Mouse (Mus musculus): ENCODE data around the gene Vasp. TPM values are rescaled to one million over a fixed set of nuclear protein-coding genes. Genes with fewer than 3 reads are reported as not detected.
"Not testable (repeated sequence)": the region's sequence is repeated elsewhere in the genome, so short reads cannot be mapped to it uniquely, and the experiment has no call there.

Gene Vasp
- total RNA-seq, 1 experiment from 2014 or later = 230 TPM

DNA sequence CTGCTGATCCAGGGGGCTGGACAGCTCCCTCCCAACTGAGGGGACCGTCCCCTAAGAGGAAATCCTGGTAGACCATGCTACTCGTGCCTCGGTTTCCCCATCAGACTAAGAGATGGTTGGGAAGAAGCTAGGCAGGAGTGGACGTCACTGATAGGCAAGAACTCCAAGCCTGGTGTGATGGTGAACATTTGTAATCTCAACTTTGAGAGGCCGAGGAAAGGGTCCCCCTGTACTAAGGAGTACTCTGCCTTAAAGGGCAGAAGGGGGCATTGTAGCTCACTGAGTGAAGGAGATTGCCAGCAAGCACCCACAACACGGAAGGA, 33.8 kb upstream of the Vasp start:
- ATAC-seq (replicated peaks; ENCODE audit: insufficient number of reproducible peaks, low FRiP score, low TSS enrichment, poor library complexity, severe bottlenecking) = no peak

DNA sequence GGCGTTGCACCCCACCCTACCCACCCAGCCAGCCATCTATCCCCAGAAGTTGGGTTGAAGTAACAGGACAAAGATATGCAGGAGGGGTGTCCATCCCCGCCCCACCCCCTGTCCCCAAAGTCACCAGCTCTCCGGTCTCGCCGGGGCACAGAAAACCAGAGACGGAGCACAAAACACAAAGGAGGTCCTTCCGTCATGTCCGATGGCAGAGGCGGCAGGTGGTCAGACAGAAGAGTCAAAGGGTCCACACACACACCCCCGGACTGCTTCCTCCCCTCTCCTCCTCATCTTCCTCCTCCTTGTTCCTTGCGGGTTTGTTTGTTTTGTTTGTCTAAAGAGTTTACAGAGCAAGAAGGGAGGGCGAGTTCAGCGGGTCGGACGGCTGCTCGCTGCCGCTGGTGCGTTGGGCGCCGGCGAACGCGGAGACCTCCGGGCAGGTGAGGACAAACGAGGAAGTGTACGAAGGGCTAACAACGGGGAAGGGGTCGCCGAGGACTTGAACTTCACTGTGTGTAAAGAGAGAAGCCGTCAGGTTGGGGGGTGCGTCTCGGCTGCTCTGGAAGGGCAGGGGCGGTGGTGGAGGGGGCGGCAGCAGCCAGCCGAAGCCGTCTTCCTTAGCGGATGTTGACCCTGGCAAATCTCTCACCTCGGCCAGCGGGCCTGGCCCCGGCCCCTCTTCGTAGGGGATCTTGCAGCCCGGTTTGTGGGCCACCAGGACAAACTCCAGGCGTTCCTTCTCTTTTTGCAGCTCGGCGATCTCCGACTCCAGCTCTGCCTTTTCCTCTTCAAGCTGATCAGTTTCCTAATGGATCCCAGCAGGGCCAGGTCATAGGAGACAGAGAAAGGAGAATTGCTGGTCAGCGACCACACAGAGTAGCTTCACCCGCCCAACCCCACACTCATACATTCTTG, 33.1 kb upstream of the Vasp start:
- ATAC-seq (replicated peaks; ENCODE audit: insufficient number of reproducible peaks, low FRiP score, low TSS enrichment, poor library complexity, severe bottlenecking) = no peak

DNA sequence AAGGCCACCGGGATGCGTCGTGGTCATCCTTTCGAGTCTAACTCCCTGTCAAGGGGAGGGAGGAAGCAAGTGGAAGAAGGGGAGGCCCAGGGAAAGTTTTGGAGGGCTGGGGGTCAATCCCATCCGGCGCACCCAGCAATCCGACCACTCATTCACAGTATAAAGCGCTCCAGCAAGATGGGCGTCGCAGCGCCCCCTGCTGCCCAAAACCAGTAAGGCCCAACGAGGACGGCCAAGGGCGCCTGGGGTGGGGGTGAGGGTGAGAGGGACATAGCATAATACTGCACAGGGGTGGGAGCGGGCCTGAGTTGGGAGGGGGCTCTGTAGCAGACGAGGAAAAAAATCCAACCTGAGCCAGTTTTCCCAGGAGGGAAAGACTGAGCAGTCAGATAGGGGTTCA, 32.2 kb upstream of the Vasp start:
- 0 out of 2 replicates have a peak, but pooled peaks have one; percentile 24 for ATAC-seq (replicated peaks; ENCODE audit: insufficient number of reproducible peaks, low FRiP score, low TSS enrichment, poor library complexity, severe bottlenecking)

DNA sequence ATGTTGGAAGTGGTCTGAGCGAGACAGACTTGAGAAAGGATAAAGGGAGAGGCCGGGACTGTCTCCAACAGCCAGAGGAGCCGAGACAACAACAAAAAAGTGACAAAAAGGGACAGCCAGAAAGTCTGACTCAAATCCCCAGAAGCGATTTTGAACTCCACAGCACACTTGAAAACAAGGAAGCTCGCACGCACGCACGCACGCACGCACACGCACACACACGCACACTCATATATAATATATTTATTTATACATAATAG, 31.4 kb upstream of the Vasp start:
- ATAC-seq (replicated peaks; ENCODE audit: insufficient number of reproducible peaks, low FRiP score, low TSS enrichment, poor library complexity, severe bottlenecking) = no peak

DNA sequence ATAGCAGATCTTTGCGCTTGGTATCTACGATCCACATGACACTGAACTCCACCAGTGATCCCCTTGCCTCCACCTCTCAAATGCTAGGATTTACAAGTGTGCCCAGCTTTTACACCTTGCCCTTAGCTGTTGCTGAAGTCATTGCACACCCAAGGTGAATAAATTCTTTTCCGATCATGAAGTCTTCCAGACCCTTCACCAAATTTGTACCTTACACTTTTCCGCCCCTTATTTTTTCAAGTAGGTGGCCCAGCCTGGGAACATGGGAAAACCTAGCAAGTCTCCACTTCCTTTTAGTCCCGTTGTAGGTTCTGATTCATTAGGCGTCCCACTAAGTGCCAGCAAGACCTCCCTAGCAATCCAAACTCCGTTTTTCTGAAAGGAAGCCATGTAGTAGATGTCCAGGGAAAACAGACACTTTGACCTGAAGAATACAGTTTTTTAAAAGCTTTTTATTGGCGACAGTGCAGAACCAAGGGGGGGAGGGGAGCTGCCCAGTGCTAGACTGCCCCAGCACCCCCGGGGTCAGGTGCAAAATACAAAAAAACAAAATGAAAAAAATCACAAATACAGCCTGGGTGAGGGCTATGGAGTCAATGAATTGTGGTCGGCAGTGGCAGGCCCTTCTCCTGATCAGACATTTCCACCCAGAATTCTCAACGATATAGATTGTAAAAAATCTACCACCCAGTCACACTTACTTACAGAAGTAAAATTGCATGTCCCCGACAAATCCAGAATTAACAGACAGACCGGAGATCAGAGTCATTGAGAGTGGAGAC, 30.8 kb upstream of the Vasp start:
- ATAC-seq (replicated peaks; ENCODE audit: insufficient number of reproducible peaks, low FRiP score, low TSS enrichment, poor library complexity, severe bottlenecking) = no peak

DNA sequence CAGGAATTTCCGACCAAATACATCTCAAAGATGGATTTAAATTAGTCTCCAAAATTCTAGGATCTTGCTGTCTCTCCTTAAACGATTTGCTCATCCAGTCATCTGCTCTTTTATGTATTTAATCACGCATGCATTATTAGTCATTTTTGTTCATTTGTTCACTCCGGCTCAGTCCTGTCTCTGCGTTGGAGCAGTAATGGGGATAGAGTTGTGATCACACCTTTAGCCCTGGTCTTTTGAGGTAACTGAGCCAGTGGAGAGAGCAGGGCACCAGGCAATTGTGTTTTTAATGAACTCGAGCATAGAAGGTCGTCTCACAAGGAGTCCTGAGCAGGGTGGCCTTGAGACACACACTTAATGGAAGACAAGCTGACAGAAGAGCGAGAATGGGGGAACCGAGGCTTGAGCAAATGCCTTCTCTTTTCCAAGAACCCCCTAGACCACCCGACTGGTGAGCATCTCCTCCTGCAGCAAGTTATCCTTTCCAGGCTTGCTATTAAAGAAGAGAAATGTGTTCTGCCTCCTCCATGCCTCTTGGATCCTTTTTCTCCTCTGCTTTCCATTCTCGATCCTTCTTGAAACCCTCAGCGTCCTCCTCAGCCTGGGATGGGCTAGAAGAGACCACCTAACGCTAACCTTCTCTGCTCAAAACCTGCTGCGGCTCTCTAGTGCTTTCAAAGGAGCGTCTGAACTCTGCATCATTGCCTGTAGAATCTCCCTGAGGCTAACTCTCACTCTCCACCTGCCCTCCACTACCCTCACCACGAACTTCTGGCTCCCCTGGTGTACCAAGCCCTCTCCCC, 30.0 kb upstream of the Vasp start:
- ATAC-seq (replicated peaks; ENCODE audit: insufficient number of reproducible peaks, low FRiP score, low TSS enrichment, poor library complexity, severe bottlenecking) = no peak

DNA sequence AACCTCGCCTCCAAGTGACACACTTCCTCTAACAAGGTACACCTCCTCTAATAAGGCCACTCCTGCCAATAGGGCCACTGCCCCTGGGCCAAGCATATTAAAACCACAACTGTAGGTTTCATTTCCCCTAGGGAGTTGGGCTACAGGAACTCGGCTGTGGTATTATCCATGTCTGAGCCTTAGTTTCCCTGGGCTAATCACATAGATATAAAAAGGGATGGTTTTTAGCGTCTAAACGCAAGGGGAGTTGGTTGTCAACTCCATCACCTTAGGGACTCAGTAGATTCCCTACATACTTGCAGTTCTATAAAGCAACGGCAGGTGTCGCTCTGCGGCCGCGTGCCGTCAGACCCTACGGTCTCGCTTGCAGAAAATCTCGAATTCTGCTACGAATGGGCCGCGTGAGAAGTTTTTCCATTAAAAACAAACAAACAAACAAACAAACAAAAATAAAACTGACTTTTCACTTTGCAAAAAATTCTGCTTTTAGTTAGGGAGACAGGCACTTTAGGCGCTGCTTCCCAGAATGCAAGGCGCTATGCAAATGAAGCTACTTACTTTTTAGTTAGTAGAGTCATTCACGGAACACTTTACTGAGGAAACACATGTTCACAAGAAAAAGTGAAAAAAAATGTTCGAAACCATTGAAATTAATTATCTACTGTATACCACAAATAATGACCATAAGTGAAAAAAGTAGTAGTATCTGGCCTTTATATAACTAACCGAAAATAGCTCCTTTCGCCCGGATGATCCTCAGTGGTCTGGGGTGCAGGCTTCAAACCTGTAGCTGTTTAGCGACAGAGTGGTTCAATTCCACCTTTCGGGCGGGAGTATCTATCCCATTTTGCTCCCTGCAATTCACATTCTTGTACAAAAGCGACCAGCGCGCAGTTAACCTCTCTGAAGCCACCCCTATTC, 29.1 kb upstream of the Vasp start:
- ATAC-seq (replicated peaks; ENCODE audit: insufficient number of reproducible peaks, low FRiP score, low TSS enrichment, poor library complexity, severe bottlenecking) = peak; percentile 45

DNA sequence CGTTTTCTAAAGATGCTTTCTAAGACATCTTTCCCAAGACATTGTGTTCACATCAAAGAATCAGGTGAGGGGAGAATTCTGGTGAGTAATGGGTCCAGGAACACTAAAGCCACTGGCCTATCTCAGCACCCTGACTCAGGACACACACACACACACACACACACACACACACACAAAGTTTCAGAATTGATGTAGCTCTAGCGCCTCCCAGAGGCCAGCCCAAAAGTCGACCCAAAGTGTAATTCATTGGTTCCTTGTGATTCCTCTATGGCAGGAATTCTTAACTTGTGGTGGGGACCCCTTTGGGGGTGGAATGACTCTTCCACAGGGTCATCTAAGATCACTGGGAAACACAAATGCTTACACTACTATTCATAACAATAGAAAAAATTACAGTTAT, 27.6 kb upstream of the Vasp start:
- no peak for ATAC-seq (replicated peaks; ENCODE audit: insufficient number of reproducible peaks, low FRiP score, low TSS enrichment, poor library complexity, severe bottlenecking)

DNA sequence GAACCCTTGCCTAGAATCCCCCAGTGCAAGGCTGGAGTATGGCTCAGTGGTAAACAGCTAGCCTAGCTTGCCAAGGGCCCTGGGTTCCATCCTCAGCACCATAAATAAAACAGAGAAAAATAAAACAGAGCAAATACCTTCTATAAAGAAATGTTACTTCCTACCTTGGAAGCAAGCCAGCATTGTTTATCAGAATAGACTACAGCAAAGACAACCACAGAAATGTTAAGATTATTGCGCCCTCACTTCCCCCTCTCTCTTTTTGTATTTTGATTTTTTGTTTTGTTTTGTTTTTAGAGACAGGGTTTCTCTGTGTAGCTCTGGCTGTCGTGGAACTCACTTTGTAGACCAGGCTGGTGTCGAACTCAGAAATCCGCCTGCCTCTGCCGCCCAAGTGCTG, 26.2 kb upstream of the Vasp start:
- no peak for ATAC-seq (replicated peaks; ENCODE audit: insufficient number of reproducible peaks, low FRiP score, low TSS enrichment, poor library complexity, severe bottlenecking)

DNA sequence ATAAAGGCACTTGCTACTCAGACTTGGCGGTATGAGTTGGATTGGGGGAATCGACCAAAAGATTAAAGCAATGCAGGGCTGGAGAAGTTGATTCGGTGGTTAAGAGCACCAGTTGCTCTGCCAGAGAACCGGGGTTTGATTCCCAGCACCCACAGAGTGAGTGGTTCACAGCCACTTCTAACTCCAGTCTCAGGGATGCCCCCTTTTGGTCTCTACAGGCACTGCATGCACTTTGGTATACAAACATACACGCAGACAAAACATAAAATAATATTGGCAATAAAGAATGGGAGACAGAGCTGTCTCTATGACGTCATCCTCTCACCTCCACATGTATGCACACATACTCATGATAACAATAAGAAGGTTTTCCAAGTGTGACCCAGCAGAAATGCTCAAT, 25.4 kb upstream of the Vasp start:
- no peak for ATAC-seq (replicated peaks; ENCODE audit: insufficient number of reproducible peaks, low FRiP score, low TSS enrichment, poor library complexity, severe bottlenecking)

DNA sequence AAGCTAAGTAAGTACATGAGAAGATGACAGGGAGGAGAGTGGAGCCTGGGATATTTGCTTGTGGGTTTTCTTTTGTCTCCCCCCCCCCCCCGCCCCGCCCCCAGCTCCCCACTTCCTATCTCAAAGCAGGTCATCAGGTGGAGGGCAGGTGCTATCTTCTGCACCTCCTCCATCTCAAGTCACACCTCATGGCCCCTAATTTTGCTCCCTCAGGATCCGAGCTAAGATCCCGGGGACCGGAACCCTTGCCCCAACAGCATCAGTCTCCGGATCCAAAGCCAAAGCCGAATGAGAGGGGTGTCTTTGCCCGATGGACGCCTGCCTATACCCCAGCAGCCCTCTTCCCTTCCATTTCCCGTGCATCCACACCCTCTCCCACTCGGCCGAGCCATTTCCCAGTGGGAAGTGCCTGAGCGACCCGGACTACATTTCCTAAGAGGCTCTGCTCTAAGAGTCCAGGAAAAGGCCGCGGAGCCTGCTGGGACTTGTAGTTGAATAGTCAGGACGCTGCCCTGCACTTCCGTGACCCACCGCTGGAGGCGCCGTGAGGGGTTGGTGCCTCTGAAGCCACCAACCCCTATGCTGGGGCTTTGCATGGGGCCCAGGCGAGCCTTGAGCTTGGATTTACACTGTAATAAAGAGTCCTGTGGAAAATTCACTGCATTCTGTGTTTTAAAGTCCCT, 24.0 kb upstream of the Vasp start:
- ATAC-seq (replicated peaks; ENCODE audit: insufficient number of reproducible peaks, low FRiP score, low TSS enrichment, poor library complexity, severe bottlenecking) = peak; percentile 77

DNA sequence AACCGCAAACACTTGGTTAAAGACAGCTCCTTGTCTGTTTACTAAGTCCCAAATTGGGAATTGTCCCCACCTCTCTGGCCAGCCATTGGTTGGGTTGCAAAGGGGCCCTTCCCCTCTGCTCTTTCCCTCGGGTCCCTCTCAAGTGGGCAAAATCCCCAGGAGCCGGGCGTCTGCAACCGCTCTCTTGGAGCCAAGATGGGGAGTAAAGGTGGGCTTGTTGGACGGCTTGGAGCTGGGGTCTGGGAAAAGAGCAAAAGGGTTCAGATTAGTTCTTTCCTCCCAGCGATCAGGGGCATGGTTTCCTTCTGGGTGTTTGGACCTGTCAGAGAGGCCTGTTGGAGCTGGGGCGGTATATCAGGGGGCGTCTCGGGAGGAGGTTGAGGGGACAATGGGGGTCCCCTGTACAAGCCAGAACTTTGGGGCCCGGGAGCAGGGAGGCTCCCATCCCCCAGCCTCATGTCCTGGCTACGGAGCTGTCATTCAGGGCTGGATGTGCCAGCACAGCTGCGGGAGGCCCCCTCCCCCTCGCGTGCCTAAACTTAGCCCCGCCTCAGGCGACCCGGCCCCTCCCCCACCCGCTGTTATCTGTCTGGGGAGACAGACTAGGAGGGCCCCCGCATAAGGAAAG, 19.5 kb upstream of the Vasp start:
- no peak for ATAC-seq (replicated peaks; ENCODE audit: insufficient number of reproducible peaks, low FRiP score, low TSS enrichment, poor library complexity, severe bottlenecking)

DNA sequence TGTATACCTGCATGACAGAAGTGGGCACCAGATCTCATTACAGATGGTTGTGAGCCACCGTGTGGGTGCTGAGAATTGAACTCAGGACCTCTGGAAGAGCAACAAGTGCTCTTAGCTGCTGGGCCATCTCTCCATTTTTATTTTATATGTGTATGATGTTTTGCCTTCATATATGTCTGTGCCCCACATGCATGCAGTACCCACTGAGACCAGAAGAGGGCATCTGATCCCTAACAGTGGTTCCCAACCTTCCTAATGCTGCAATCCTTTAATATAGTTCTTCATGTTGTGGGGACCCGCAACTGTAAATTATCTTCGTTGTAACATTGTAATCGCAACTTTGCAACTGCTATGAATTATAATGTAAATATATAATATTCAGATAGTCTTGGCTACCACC, 13.1 kb upstream of the Vasp start:
- ATAC-seq (replicated peaks; ENCODE audit: insufficient number of reproducible peaks, low FRiP score, low TSS enrichment, poor library complexity, severe bottlenecking) = 0 out of 2 replicates have a peak, but pooled peaks have one; percentile 34

DNA sequence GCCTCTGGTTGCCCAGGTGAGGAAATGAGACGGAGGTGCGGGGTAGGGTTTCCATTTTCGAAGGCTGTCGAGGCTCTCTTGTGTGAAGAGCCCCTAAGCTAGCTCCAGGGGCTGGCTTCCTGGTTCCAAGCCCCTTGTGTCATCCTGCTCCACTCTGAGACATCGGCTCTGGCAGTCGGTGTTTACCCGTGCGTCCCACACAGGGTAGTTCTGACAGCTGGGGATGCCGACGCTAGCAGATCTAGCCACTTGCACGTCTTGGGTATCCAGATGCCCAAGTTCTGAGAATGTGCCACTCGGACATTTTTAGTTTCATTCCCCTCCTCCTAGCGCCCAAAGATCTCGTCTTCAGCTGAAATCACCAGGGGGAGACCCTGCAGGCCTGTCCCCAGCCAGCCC, 11.8 kb upstream of the Vasp start:
- no peak for ATAC-seq (replicated peaks; ENCODE audit: insufficient number of reproducible peaks, low FRiP score, low TSS enrichment, poor library complexity, severe bottlenecking)

DNA sequence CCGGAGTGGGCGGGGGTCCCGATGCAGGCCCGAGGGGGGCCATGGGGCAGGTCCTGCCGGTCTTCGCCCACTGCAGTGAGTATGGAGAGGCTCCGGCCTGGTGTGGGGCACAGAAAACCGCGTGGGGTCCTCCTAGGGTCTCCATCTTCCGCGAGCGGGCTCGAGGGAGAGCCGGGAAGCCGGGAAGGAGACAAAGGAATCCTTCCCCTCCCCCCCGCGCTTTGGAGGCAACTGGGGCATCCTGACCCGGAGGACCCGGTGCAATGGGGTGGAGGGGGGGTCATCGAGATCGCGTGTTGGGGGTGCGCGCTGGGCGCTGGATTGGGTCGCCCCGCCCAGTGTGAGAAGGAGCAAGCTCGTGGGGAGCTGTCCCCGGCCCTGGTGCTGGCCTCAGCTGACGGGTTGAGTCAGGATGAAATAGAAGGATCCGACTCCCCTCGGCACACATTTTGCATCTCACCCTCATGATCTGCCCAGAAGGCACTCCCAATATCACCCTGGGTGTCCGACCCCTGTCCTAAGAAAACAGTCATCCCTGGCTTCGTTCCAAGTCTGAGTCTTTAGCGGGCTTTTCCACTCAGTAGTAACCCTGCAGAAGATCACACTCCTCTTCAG, 11.3 kb upstream of the Vasp start:
- ATAC-seq (replicated peaks; ENCODE audit: insufficient number of reproducible peaks, low FRiP score, low TSS enrichment, poor library complexity, severe bottlenecking) = peak; percentile 29; the same call in 1 of the 2 replicates

DNA sequence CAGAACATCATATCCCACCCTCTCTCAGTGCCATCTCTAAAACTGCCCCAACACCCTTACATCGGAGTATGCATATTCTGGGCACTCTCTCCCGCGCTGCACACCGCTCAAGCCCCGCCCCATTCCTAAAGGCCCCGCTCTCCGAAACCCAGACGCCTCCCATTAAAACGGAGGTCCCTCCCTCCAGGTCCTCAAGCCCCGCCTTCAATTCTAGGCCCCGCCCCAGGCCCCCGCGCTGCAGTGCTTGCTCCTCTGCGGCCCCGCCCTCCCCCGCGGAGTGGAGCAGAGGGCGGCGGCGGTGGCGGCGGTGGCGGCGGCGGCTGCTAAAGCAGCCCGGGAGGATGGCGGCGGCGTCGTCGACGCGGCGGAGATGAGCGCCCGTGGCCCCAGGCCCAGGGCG, 10.8 kb upstream of the Vasp start, which contains the start of gene Rtn2:
Gene Rtn2, plus strand, starts transcription at position 240 of the 400 bp plus-strand sequence.
- ATAC-seq (replicated peaks; ENCODE audit: insufficient number of reproducible peaks, low FRiP score, low TSS enrichment, poor library complexity, severe bottlenecking) = peak; percentile 51

DNA sequence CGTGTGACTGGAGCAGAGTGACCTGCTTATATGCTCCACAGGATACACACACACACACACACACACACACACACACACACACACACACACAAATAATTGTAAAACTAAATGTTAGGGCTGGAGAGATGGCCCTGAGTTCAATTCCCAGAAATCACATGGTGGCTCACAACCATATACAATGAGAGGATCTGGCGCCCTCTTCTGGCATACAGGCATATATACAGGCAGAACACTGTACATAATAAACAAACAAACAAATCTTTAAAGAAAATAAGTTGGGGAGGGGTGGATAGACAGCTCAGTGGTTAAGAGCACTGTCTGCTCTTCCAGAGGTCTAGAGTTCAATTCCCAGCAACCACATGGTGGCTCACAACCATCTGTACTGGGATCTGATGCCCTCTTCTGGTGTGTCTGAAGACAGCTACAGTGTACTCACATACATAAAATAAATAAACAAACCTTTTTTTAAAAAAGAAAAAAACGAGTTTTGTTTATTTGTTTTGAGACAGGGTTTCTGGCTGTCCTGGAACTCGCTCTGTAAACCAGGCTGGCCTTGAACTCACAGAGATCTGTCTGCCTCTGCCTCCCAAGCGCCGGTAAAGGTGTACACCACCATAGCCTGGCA, 10.2 kb upstream of the Vasp start:
- not testable (repeated sequence) for ATAC-seq (replicated peaks; ENCODE audit: insufficient number of reproducible peaks, low FRiP score, low TSS enrichment, poor library complexity, severe bottlenecking)

Data from monocyte, adult 5-6 weeks (primary cell).